In the genomic region with DNA sequence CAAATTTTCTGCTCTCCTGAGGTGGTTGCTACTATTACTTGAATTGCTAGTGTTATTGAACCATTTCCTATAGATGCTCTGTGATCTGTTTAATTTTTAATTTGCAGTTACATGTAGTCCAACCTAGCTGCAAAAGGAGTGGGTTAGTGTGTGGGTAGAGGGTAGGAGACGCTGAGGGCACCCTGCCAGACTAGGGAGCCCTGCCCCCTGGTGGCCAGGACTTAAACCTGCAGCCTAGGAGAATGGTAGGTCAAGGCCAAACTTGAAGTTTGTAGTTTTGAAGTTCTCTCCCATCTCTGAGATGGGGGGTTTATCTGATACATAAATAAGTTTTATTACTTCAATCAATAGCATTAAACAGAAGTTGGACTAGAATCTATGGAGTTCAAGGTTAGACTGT, we compare ENCODE assay signal across 9 mouse cellular contexts. TPM values are rescaled to one million over a fixed set of nuclear protein-coding genes. Genes with fewer than 3 reads are reported as not detected.
DNase-seq lines count a peak whose midpoint lies in the region; ATAC-seq lines count a peak whose summit lies in the region.
"Had no signal": no experiment of that assay in that cellular context is flagged by ENCODE, and none has a peak within 500 bp of the region (broad histone marks: within the 10 kb centered on the region; RNA-seq: fewer than 3 reads in every experiment).

No protein-coding gene starts in this region.

- H3K9me3 ChIP-seq in embryonic facial prominence, embryonic 11.5 days (replicated peaks; ENCODE audit: control insufficient read depth, low read length), result no peaks in the 10 kb centered on the region
- no peaks in the 10 kb centered on the region for H3K9me3 ChIP-seq in hindbrain, embryonic 11.5 days (ENCODE audit: control insufficient read depth, low read length)

- H3K4me3 ChIP-seq in embryonic facial prominence, embryonic 11.5 days (ENCODE audit: low read depth, low read length), result no peak overlapping the region
- no peak overlapping the region for H3K4me3 ChIP-seq in hindbrain, embryonic 11.5 days (ENCODE audit: low read depth, low read length)

- no peaks in the 10 kb centered on the region for H3K36me3 ChIP-seq in embryonic facial prominence, embryonic 11.5 days (replicated peaks; ENCODE audit: control insufficient read depth, insufficient read depth, low read depth, low read length)
- H3K36me3 ChIP-seq in hindbrain, embryonic 11.5 days (ENCODE audit: control insufficient read depth, insufficient read depth, low read length), result no peaks in the 10 kb centered on the region

- no peak for ATAC-seq in embryonic facial prominence, embryonic 11.5 days (replicated peaks; ENCODE audit: insufficient number of reproducible peaks, low FRiP score, low TSS enrichment, low read depth)
- peak; percentile 48; the same call in 1 of the 2 replicates for ATAC-seq in hindbrain, embryonic 11.5 days (ENCODE audit: low FRiP score)

- 10% methylated on average over 1 of the region's 1 CpGs for WGBS in embryonic facial prominence, embryonic 11.5 days
- 0% methylated on average over 1 of the region's 1 CpGs for WGBS in hindbrain, embryonic 11.5 days

- H3K9ac ChIP-seq in embryonic facial prominence, embryonic 11.5 days (replicated peaks; ENCODE audit: low read length), result no peak overlapping the region
- no peak overlapping the region for H3K9ac ChIP-seq in hindbrain, embryonic 11.5 days (ENCODE audit: low read depth, low read length)

- DNase-seq in 3134 (ENCODE audit: extremely low read depth, insufficient read length, low spot score) (peak; percentile 22), 3T3-L1 (ENCODE audit: low read depth, low spot score) (peak; percentile 38)
- peak; percentile 65 to 78 for DNase-seq in adrenal gland, postnatal 36 days
- DNase-seq in embryonic facial prominence, embryonic 11.5 days (ENCODE audit: low spot score), result peak; percentile 67
- peak; percentile 76 for DNase-seq in hindbrain, embryonic 11.5 days (ENCODE audit: low spot score)
- DNase-seq in lung, adult 18-20 months, result peak; percentile 50 to 51
- DNase-seq in retina, embryonic 14.5 days (ENCODE audit: low spot score), result peak; percentile 82

- no peaks in the 10 kb centered on the region for H3K27me3 ChIP-seq in embryonic facial prominence, embryonic 11.5 days (ENCODE audit: control insufficient read depth, insufficient read depth, low read length)
- no peaks in the 10 kb centered on the region for H3K27me3 ChIP-seq in hindbrain, embryonic 11.5 days (ENCODE audit: control insufficient read depth, insufficient read depth, low read length)

- H3K4me2 ChIP-seq in embryonic facial prominence, embryonic 11.5 days (ENCODE audit: low read depth, low read length), result no peak overlapping the region
- no peak overlapping the region for H3K4me2 ChIP-seq in hindbrain, embryonic 11.5 days (replicated peaks; ENCODE audit: low read depth, low read length)

- H3K27ac ChIP-seq in embryonic facial prominence, embryonic 11.5 days (replicated peaks; ENCODE audit: low read depth, low read length), result no peak overlapping the region
- no peak overlapping the region for H3K27ac ChIP-seq in hindbrain, embryonic 11.5 days (ENCODE audit: low read depth, low read length)

- no peaks in the 10 kb centered on the region for H3K4me1 ChIP-seq in embryonic facial prominence, embryonic 11.5 days (ENCODE audit: control insufficient read depth, insufficient read depth, low read length)
- 0 out of 2 replicates have a peak, but pooled peaks cover 2% of the 10 kb centered on the region for H3K4me1 ChIP-seq in hindbrain, embryonic 11.5 days (replicated peaks; ENCODE audit: control insufficient read depth, insufficient read depth, low read length)

RNA-seq across cellular contexts. Expression of gene Kcnj10, which starts 16.5 kb away (rescaled TPM):
- total RNA-seq in adrenal gland, postnatal 36 days (2021), result under 1 TPM; 0.46 to 0.56 TPM
- polyA plus RNA-seq in embryonic facial prominence, embryonic 11.5 days (2014; fragmentation: Nextera tagmentation; extraction: Ambion mirVana), result 0.07 and 0.11 TPM in 2 replicates
- polyA plus RNA-seq in hindbrain, embryonic 11.5 days (2014; fragmentation: Nextera tagmentation; extraction: Ambion mirVana), result 0.73 TPM in 2 replicates

RNA-seq across cellular contexts. Expression of gene Pigm, which starts 18.8 kb away (rescaled TPM):
- total RNA-seq in adrenal gland, postnatal 36 days (2021), result 10 to 100 TPM; 11.2 to 13.2 TPM
- polyA plus RNA-seq in embryonic facial prominence, embryonic 11.5 days (2014; fragmentation: Nextera tagmentation; extraction: Ambion mirVana), result 11.4 and 12.3 TPM in 2 replicates
- 11.0 and 11.8 TPM in 2 replicates for polyA plus RNA-seq in hindbrain, embryonic 11.5 days (2014; fragmentation: Nextera tagmentation; extraction: Ambion mirVana)

RNA-seq across cellular contexts. Expression of gene Kcnj9, which starts 28.4 kb away (rescaled TPM):
- total RNA-seq in adrenal gland, postnatal 36 days (2021), result under 1 TPM in 1 of 2 experiments, not detected in 1; 0.23 TPM
- polyA plus RNA-seq in embryonic facial prominence, embryonic 11.5 days (2014; fragmentation: Nextera tagmentation; extraction: Ambion mirVana), result 0.54 and 0.65 TPM in 2 replicates
- polyA plus RNA-seq in hindbrain, embryonic 11.5 days (2014; fragmentation: Nextera tagmentation; extraction: Ambion mirVana), result 0.17 and 0.46 TPM in 2 replicates
- polyA plus RNA-seq: intestine, embryonic 14.5 days; stomach, embryonic 16.5 days had no signal

RNA-seq across cellular contexts. Expression of gene Atp1a2, which starts 59.7 kb away (rescaled TPM):
- total RNA-seq in adrenal gland, postnatal 36 days (2021), result 100 to 1,000 TPM; 134 to 155 TPM
- 0.60 and 0.65 TPM in 2 replicates for polyA plus RNA-seq in embryonic facial prominence, embryonic 11.5 days (2014; fragmentation: Nextera tagmentation; extraction: Ambion mirVana)
- polyA plus RNA-seq in hindbrain, embryonic 11.5 days (2014; fragmentation: Nextera tagmentation; extraction: Ambion mirVana), result 1.9 and 2.6 TPM in 2 replicates

Comparison
In these comparisons a context has a peak if more than half of its experiments do, and no peak if none do; other contexts are left out.
1. DNase-seq: peak in every context shown above with its lines; median percentile 82 in retina, embryonic 14.5 days; 76 in hindbrain, embryonic 11.5 days; 72 in adrenal gland, postnatal 36 days; 67 in embryonic facial prominence, embryonic 11.5 days; 50 in lung, adult 18-20 months; 38 in 3T3-L1; 22 in 3134.